Mouse (Mus musculus) cerebellum, adult 2 months (tissue): ENCODE data around the gene Traf4.

Experiments used
- CTCF ChIP-seq: fragments of 200-500 bp; IDR thresholded peaks from 2 replicates; pipeline ENCODE4 v1.5.1; 2011; ENCODE audit warnings: low read depth, mild to moderate bottlenecking, control low read depth, low read length, moderate library complexity, borderline replicate concordance; ENCODE audit not compliant: insufficient read depth
- POLR2A ChIP-seq: fragments of 200-500 bp; IDR thresholded peaks from 2 replicates; pipeline ENCODE4 v1.6.1; 2011; ENCODE audit warnings: low read length, control low read depth, borderline replicate concordance; ENCODE audit not compliant: insufficient read depth

GRCm38 (mm10) chr11:78153778-78154177, 11.6 kb downstream of the Traf4 start:
- no peak for TF ChIP-seq CTCF
- no peak for TF ChIP-seq POLR2A
